Mouse (Mus musculus) skeletal muscle tissue, adult 2 months (tissue): Measurements from ENCODE around the gene Cyp11a1.
A peak's percentile ranks its signal among the peaks of the same experiment; 100 is the strongest.

Experiments used
- DNase-seq: peaks from one replicate; pipeline ENCODE4 v3.0.0-alpha.2; 2012; ENCODE audit warnings: low read depth, low spot score

Gene Cyp11a1

GRCm38 (mm10) chr9:58009015-58009362 lies 2.8 kb downstream of the Cyp11a1 start:
- DNase-seq: peak; percentile 78

DNA sequence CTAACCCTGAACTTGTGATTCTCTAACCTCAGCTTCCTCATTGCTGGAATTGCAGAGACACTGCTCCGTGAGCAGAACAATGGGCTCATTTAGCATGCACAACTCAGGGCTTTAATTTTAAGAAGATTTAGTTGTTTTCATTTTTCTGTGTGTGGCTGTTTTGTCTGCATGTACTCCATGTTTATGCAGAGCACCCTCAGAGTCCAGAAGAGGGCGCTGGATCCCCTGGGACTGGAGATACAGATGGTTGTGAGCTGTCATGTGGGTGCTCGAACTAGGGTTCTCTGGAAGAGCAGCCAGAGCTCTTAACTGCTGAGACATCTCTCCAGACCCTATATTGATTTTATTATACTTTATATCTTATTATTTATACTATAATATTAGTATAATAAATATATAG lies 3.4 kb downstream of the Cyp11a1 start:
- no peak for DNase-seq

DNA sequence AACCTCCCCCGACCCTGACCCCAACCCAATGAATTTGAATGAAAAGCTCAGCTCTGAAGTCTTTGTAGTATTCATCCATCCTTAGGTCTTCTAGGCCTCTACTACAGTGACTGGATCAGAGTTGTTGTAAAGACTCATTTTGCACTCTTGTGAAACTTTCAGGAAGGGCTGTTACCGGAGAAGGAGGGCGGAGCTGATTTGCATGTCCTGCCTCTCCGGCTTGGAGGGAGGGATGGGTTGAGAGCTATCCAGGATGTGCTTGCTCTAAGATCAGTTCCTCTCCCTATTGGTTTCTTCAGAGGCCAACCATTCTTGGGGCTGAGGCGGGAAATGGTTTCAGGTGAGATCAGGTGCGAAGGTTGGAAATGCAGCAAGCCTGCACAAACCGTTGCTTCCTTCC lies 4.8 kb downstream of the Cyp11a1 start:
- DNase-seq: no peak

- DNase-seq: no peak
These were observed 5.3 kb downstream of the Cyp11a1 start for GRCm38 (mm10) chr9:58011552-58011951.

DNA sequence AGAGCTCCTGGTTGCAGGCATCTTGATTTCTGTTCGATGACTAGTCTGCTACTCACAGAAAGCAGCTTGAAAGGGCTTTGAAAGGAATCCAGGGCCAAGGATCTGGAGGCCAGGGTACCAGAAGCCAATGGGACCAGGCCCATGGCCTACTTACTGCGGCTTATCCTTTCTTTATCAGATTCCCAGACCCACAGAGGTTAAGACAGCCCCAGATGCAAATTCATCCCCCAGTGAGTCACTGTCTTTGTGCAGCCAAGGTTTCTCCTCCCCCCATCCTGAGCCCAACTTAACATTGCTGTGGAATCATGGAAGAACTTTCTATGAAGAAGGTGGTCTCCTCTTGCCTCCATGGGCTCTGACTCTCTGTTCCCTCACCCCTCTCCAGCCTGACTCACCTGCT lies 6.3 kb downstream of the Cyp11a1 start:
- no peak for DNase-seq

GRCm38 (mm10) chr9:58012935-58013334 lies 6.7 kb downstream of the Cyp11a1 start:
- DNase-seq: no peak

DNA sequence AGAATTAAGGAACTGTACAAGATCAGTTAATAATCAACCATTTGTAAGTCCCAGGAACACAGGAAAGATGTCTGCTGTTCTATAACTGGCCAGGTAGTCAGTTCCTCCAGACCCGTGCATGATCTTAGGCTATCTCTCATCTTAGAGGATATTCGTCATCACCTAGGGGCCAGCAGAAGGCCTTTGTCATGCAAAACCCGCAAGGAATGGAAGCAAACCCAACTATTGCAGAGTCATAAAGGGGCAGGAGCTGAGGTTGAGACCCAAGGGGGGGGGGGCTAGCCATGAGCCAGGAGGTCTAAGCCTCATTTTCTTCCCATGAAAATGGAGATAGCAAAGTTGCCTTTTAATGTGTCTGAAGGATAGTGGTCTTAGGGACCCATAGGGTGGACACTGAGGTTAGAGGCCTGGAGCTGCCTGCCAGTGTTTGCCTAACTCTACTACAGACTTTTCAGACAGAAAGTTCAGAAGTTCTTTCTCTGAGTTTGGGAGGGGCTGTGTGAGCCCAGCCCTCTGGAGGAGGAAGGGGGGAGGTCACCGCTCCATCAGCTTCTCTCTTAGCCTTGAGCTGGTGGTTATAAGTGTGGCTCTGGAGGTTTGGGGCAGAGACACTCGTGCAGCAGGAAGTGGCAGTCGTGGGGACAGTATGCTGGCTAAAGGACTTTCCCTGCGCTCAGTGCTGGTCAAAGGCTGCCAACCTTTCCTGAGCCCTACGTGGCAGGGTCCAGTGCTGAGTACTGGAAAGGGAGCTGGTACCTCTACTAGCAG lies 8.4 kb downstream of the Cyp11a1 start:
- no peak for DNase-seq

- no peak for DNase-seq
These were observed 9.6 kb downstream of the Cyp11a1 start for GRCm38 (mm10) chr9:58015856-58016255.

- DNase-seq: no peak
These were observed 10.8 kb downstream of the Cyp11a1 start for GRCm38 (mm10) chr9:58016962-58017361.

DNA sequence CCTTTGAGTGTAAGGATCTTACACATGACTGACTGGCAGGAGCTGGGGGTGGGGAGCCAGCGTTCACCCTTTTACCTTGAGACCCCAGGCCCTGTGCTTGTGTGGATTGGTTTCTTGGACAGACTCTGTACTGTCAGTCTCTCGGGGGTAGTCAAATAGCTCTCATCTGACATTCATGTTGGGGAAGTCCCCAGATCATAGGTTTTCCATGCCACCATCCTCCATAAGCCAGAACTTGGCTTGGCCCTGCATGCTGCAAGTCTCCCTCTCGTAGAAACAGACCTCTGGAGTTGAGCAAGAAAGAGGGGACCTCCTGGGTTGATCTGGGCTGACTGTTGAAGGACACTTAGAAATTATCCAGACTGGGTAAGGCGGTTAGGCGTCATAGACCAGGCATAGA lies 12.2 kb downstream of the Cyp11a1 start:
- DNase-seq: no peak

GRCm38 (mm10) chr9:58025995-58026394 lies 19.8 kb downstream of the Cyp11a1 start:
- DNase-seq: no peak

GRCm38 (mm10) chr9:58027426-58028180 lies 21.4 kb downstream of the Cyp11a1 start:
- DNase-seq: no peak

DNA sequence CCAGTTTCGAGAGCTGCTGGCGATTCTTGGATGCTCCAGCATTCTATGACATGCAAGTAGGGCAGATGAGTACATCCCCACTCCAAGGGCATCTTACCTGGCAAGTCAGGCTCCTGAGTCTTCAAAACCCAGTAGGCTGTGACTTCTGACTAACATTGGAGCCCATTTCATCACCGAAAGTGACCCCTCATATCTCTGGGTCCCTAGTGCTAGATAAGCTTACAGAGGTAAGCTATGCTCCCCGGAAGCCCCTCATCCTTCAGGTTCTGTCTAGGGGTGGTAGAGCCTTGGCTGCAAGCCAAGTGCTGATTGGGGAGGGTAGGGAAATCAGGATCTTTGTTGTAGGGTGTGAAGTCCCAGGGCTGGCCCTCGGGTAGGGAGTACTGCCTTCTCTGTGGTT lies 22.6 kb downstream of the Cyp11a1 start:
- DNase-seq: no peak

- no peak for DNase-seq
These were observed 23.4 kb downstream of the Cyp11a1 start for GRCm38 (mm10) chr9:58029635-58030034.

DNA sequence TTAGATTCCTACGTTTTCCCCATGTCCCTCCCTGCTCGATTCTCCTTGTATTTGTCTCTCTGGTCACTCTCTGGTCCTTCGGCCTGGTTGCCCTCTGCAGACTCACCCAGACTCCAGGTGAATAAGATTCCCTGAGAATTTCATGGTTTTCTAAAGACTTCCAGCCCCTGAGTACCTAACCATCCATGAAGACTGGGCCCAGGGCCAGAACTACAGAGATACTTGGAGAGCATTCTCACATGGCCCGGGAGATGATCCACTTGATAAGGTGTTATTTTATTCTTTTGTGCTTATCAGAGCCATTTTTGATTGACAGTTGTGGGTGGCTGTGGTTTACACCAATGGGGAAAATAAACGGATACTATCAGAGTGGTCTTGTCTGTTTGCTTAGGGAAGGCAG lies 25.7 kb downstream of the Cyp11a1 start:
- DNase-seq: no peak

- DNase-seq: no peak
These were observed 29.3 kb downstream of the Cyp11a1 start for GRCm38 (mm10) chr9:58035519-58035918.

DNA sequence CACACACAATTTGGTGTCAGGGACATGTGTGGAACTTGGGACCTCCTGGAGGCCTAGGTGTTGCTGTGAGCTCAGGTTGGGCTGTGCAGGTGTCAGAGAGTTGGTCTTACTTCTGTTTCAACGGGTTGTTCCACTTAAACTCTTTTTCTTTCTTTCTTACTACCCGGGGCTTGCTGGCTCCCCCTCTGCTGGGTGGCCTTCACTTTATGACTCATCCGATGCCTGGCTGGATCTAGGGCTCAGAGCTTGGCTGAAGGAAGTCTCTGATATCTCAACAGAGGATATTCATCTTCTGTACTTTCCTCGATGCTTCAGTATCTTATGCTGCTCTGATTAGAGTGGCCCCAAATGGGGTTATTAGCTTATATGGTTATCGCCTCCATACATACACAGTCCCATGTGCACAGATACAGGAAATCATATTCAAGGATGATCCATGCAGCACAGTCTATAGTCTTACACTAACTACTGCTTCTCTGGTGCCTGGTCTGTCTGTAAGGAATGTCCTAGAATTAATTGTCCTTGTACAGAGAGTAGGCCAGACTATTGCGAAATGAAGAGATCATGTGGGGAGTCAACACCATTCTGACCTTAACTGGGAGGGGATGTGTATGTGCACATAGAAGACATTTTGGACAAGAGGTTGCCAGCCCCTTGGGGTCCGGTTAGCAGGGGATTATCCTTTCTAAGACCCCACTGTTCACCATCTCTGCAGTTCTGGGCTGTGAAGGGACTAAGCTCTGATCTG lies 29.9 kb downstream of the Cyp11a1 start:
- DNase-seq: no peak

DNA sequence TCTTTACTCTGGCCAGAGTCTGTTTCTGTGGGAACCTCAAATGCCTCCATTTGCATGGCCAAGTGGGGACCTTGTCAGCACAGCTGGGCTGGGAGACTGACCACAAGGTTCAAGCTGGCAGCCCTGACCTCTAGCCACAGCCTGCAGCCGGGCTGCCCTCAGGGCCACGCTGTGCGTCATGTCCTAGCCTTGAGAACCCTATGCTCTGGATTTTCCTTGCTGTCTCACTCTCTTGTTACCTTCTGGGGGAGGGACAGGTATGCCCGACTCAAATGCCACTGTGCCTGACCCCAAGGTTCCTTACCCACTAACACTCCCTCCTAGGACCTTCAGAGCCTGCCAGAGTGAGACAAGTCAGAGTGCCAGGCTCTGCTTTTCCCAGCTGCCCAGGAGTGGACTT lies 30.8 kb downstream of the Cyp11a1 start:
- DNase-seq: no peak

DNA sequence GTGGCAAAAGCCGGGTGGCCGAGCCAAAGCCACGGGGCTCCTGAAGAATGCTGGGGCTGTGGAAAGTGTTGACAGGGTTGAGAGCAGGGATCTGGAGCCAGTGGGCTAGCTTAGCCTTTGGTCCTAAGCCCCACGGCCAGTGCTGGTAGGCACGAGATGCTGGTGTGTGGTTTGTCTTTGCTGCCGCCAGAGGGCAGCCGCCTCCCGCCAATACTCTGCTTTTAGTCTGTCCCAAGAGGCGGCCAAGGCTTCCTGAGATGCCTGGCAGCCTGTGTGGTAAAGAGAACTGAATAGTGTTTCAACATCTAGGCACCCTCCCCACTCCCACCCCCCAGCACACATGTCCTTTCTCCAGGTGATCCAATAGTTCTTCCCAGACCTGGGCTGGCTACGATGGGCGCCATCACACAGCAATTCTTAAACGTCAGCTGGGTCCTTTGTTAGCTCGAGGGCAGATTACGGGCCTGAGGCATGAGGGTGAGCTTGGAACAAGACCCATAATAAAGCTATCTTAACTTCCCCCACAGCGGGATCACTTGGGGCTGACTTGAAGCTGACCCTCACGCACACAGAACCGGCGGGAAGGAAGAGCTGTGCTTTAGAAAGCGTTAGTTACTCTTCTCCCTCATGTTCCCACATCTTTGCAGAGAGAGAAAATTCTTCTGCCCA lies 32.4 kb downstream of the Cyp11a1 start:
- DNase-seq: peak; percentile 66

GRCm38 (mm10) chr9:58040977-58041376 lies 34.8 kb downstream of the Cyp11a1 start:
- no peak for DNase-seq

DNA sequence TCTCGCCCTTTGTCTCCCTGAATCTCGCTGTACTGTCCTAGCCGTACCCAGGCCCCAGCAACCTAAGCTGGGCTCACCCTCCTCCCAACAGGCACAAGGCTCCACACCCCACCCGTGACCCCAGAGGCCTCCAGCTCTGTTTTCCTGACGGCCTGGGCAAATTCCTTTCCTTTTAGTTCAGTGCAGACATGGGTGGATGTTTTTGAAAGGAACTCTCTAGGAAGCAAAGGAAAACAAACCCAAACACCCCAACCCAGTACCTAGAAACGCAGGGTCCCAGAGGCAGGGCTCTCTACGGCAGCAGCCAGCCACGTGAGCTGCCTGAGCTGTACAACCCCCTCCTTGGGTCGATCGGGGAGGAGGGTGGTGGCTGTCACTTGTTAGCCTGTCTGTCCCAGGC lies 36.2 kb downstream of the Cyp11a1 start:
- DNase-seq: peak; percentile 60

- DNase-seq: peak; percentile 74
These were observed 37.3 kb downstream of the Cyp11a1 start for GRCm38 (mm10) chr9:58043496-58044017.
